Mouse (Mus musculus) MEL (cell line): Measurements from ENCODE around the gene Lgi4. TPM values are rescaled to one million over a fixed set of nuclear protein-coding genes. Genes with fewer than 3 reads are reported as not detected.

Experiments
- DNase-seq: peaks from one replicate; pipeline ENCODE4 v3.0.0; 2011; ENCODE audit warnings: low read depth, low spot score
- H3K27ac ChIP-seq: 2 replicates; pipeline ENCODE4 v1.5.1; 2012; ENCODE audit warnings: low read depth, mild to moderate bottlenecking, control low read depth, low read length, moderate library complexity; ENCODE audit not compliant: control insufficient read depth
- H3K27me3 ChIP-seq, 2 experiments: fragments of 150-350 bp in 1 of 2; sonication (generic) in 1 of 2; 2 replicates each; pipeline ENCODE4 v1.6.1; 2012; ENCODE audit warnings: low read length in 2 of 2, mild to moderate bottlenecking in 2 of 2, improper control_type of control experiment in 1 of 2, moderate library complexity in 1 of 2; ENCODE audit not compliant: insufficient read depth in 2 of 2, control insufficient read depth in 1 of 2
- H3K36me3 ChIP-seq, 2 experiments: 2 replicates each; pipeline ENCODE4 v1.6.1; 2012 to 2014; ENCODE audit warnings: low read length in 2 of 2, improper control_type of control experiment in 1 of 2, inconsistent platforms in 1 of 2, mild to moderate bottlenecking in 1 of 2; ENCODE audit not compliant: insufficient read depth in 2 of 2, control insufficient read depth in 1 of 2
- H3K4me1 ChIP-seq, 2 experiments: fragments of 150-350 bp in 1 of 2; sonication (generic) in 1 of 2; 2 replicates each; pipeline ENCODE4 v1.6.1; 2012; ENCODE audit warnings: low read length in 2 of 2, improper control_type of control experiment in 1 of 2, mild to moderate bottlenecking in 1 of 2; ENCODE audit not compliant: insufficient read depth in 2 of 2, control insufficient read depth in 1 of 2
- H3K4me3 ChIP-seq, 2 experiments: fragments of 150-350 bp in 1 of 2; sonication (generic) in 1 of 2; 2 replicates each; pipeline ENCODE4 v1.5.1; 2012; ENCODE audit warnings: low read depth in 2 of 2, low read length in 2 of 2, mild to moderate bottlenecking in 2 of 2, moderate library complexity in 2 of 2, control low read depth in 1 of 2, improper control_type of control experiment in 1 of 2; ENCODE audit not compliant: control insufficient read depth in 1 of 2, insufficient read depth in 1 of 2
- H3K79me2 ChIP-seq: 2 replicates; pipeline ENCODE4 v1.6.1; 2012; ENCODE audit warnings: mild to moderate bottlenecking, low read length, moderate library complexity; ENCODE audit not compliant: control insufficient read depth, poor library complexity, insufficient read depth
- H3K9ac ChIP-seq: 2 replicates; pipeline ENCODE4 v1.6.1; 2012; ENCODE audit warnings: low read depth, mild to moderate bottlenecking, control low read depth, low read length, moderate library complexity; ENCODE audit not compliant: control insufficient read depth, poor library complexity, severe bottlenecking
- H3K9me3 ChIP-seq: fragments of 150-350 bp; sonication (generic); replicated peaks from 2 replicates; pipeline ENCODE4 v1.6.1; 2012; ENCODE audit warnings: mild to moderate bottlenecking, low read length, improper control_type of control experiment, moderate library complexity; ENCODE audit not compliant: insufficient read depth
- BHLHE40 ChIP-seq: IDR thresholded peaks from 2 replicates; pipeline ENCODE4 v1.6.1; 2012; ENCODE audit warnings: low read depth, mild to moderate bottlenecking, inconsistent platforms, low read length, improper control_type of control experiment, borderline replicate concordance
- CTCF ChIP-seq, 3 experiments: IDR thresholded peaks in 2 of 3; conservative IDR thresholded peaks in 1 of 3; 2 replicates each; pipeline ENCODE4 v1.5.1; 2011 to 2012; ENCODE audit warnings: low read length in 3 of 3, low read depth in 2 of 3, mild to moderate bottlenecking in 2 of 3, improper control_type of control experiment in 1 of 3, inconsistent platforms in 1 of 3, mixed read lengths in 1 of 3, moderate library complexity in 1 of 3; ENCODE audit not compliant: control insufficient read depth in 1 of 3, insufficient read depth in 1 of 3, poor library complexity in 1 of 3, severe bottlenecking in 1 of 3
- ELF1 ChIP-seq: IDR thresholded peaks from 2 replicates; pipeline ENCODE4 v1.6.1; 2014; ENCODE audit warnings: low read depth, mild to moderate bottlenecking, inconsistent platforms, low read length, improper control_type of control experiment, moderate library complexity
- ETS1 ChIP-seq: IDR thresholded peaks from 2 replicates; pipeline ENCODE4 v1.6.1; 2012; ENCODE audit warnings: low read depth, mild to moderate bottlenecking, inconsistent platforms, low read length, improper control_type of control experiment, moderate library complexity
- GATA1 ChIP-seq: IDR thresholded peaks from 2 replicates; pipeline ENCODE4 v1.6.1; 2011; ENCODE audit warnings: low read depth, low read length, improper control_type of control experiment
- HCFC1 ChIP-seq: IDR thresholded peaks from 2 replicates; pipeline ENCODE4 v1.6.1; 2012; ENCODE audit warnings: low read depth, mild to moderate bottlenecking, inconsistent platforms, low read length, improper control_type of control experiment, moderate library complexity
- JUND ChIP-seq: IDR thresholded peaks from 2 replicates; pipeline ENCODE4 v1.6.1; 2011; ENCODE audit warnings: low read depth, mild to moderate bottlenecking, improper control_type of control experiment, low read length
- MAFK ChIP-seq: IDR thresholded peaks from 2 replicates; pipeline ENCODE4 v1.6.1; 2011; ENCODE audit warnings: low read depth, mild to moderate bottlenecking, low read length, improper control_type of control experiment, borderline replicate concordance
- MAZ ChIP-seq: IDR thresholded peaks from 2 replicates; pipeline ENCODE4 v1.6.1; 2012; ENCODE audit warnings: low read depth, mild to moderate bottlenecking, inconsistent platforms, low read length, improper control_type of control experiment
- MEF2A ChIP-seq: IDR thresholded peaks from 2 replicates; pipeline ENCODE4 v1.6.1; 2014; ENCODE audit warnings: low read depth, mild to moderate bottlenecking, inconsistent platforms, low read length, improper control_type of control experiment; ENCODE audit not compliant: poor library complexity, insufficient replicate concordance, severe bottlenecking; ENCODE audit errors: extremely low read depth
- MXI1 ChIP-seq: IDR thresholded peaks from 2 replicates; pipeline ENCODE4 v1.6.1; 2011; ENCODE audit warnings: mild to moderate bottlenecking, low read depth, low read length, improper control_type of control experiment
- MYC ChIP-seq: IDR thresholded peaks from 2 replicates; pipeline ENCODE4 v1.6.1; 2011; ENCODE audit warnings: low read depth, mild to moderate bottlenecking, low read length, improper control_type of control experiment, moderate library complexity
- NRF1 ChIP-seq: IDR thresholded peaks from 2 replicates; pipeline ENCODE4 v1.6.1; 2014; ENCODE audit warnings: low read depth, mild to moderate bottlenecking, inconsistent platforms, low read length, improper control_type of control experiment, moderate library complexity; ENCODE audit not compliant: poor library complexity, insufficient read depth, severe bottlenecking
- POLR2AphosphoS5 ChIP-seq: IDR thresholded peaks from 2 replicates; pipeline ENCODE4 v1.6.1; 2012; ENCODE audit warnings: low read depth, borderline replicate concordance, mild to moderate bottlenecking, inconsistent platforms, low read length, moderate library complexity, mixed read lengths
- RAD21 ChIP-seq: IDR thresholded peaks from 2 replicates; pipeline ENCODE4 v1.6.1; 2011; ENCODE audit warnings: mild to moderate bottlenecking, low read depth, low read length, improper control_type of control experiment
- SIN3A ChIP-seq: IDR thresholded peaks from 2 replicates; pipeline ENCODE4 v1.6.1; 2012; ENCODE audit warnings: low read length, improper control_type of control experiment, inconsistent platforms
- TCF12 ChIP-seq: IDR thresholded peaks from 2 replicates; pipeline ENCODE4 v1.6.1; 2014; ENCODE audit warnings: low read depth, mild to moderate bottlenecking, inconsistent platforms, low read length, improper control_type of control experiment, moderate library complexity
- USF2 ChIP-seq, 2 experiments: IDR thresholded peaks; 2 replicates each; pipeline ENCODE4 v1.6.1; 2011 to 2012; ENCODE audit warnings: improper control_type of control experiment in 2 of 2, low read length in 2 of 2, borderline replicate concordance in 1 of 2, inconsistent platforms in 1 of 2, low read depth in 1 of 2, mild to moderate bottlenecking in 1 of 2; ENCODE audit not compliant: insufficient read depth in 1 of 2
- ZC3H11A ChIP-seq: IDR thresholded peaks from 2 replicates; pipeline ENCODE4 v1.6.1; 2012; ENCODE audit warnings: low read depth, mild to moderate bottlenecking, inconsistent platforms, low read length, improper control_type of control experiment
- ZNF384 ChIP-seq: IDR thresholded peaks from 2 replicates; pipeline ENCODE4 v1.6.1; 2012; ENCODE audit warnings: low read depth, mild to moderate bottlenecking, inconsistent platforms, low read length, improper control_type of control experiment
- polyA plus RNA-seq, 2 experiments: library from polyadenylated mRNA; stranded (reverse) in 1 of 2; unstranded in 1 of 2; fragments of >175 nt in 1 of 2; fragments of >200 nt in 1 of 2; gene quantifications; 2 replicates each; pipeline versions ENCODE4 v1.2.1 to v1.2.4; 2012; ENCODE audit warnings: low replicate concordance in 2 of 2, low read depth in 1 of 2; ENCODE audit not compliant: insufficient read length in 2 of 2, insufficient read depth in 1 of 2, missing spikeins in 1 of 2
- total RNA-seq: library from RNA; depleted of rRNA; stranded (reverse); fragments of 300-350 nt; gene quantifications from 2 replicates; pipeline ENCODE4 v1.2.3, GENCODE M21; 2012

Gene Lgi4
- total and polyA plus RNA-seq, 3 experiments = not detected

DNA sequence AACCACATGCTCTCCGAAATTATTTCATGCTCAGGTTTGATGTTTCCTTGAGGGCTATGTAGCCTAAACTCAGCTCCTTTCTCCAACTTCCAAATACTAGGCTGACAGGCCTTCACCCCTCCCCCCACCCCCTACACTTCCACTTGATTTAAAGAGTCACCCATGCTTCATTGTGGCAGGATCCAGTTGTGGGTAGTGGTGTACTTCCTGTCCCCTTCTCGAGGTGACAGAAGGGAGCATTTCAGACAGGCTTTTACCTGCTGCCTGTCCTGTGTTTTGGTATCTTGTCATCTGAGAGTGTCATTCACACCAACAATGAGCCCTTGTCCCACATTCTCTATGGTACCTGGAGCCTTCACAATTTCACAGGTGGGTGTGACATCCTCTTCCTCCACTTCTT lies 28.1 kb downstream of the Lgi4 start:
- Histone ChIP-seq H3K27me3 (peaks cover 0 to 6% of the 10 kb centered on the region in 2 experiments; a peak in 3 of 4 replicates), H3K9me3 (no peaks in the 10 kb centered on the region), H3K4me3 (no peak overlapping the region), H3K27ac (no peak overlapping the region), H3K9ac (no peak overlapping the region), H3K36me3 (no peaks in the 10 kb centered on the region), H3K4me1 (no peaks in the 10 kb centered on the region), H3K79me2 (no peaks in the 10 kb centered on the region)
- DNase-seq = no peak
- TF ChIP-seq ELF1 (no peak), JUND (no peak)

DNA sequence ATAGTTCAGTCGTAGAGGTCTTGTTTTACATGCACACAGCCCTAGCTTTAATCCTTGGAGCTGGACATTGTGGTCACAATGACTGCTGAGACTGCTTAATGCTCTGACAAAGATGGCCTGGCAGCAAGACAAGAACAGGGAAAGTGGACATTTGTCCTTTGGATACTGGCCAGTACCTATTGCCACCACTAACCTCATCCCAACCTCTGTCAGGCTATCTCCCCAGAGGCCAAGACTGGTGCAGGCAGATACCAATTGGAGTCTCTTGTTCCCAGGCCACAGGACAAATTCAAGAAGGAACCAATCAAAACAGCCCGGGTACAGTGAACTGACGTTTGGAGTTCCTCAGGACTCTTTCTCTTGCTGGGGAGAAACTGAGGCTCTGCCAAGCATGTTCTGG lies 29.1 kb downstream of the Lgi4 start:
- Histone ChIP-seq H3K27ac (no peak overlapping the region), H3K9ac (no peak overlapping the region), H3K36me3 (no peaks in the 10 kb centered on the region), H3K27me3 (peaks cover 0 to 2% of the 10 kb centered on the region in 2 experiments; a peak in 3 of 4 replicates), H3K4me1 (no peaks in the 10 kb centered on the region), H3K9me3 (no peaks in the 10 kb centered on the region), H3K79me2 (no peaks in the 10 kb centered on the region), H3K4me3 (no peak overlapping the region)
- no peak for TF ChIP-seq RAD21
- no peak for TF ChIP-seq ZC3H11A
- no peak for TF ChIP-seq HCFC1
- no peak for TF ChIP-seq BHLHE40
- TF ChIP-seq MXI1 = no peak
- no peak for TF ChIP-seq MAZ
- TF ChIP-seq POLR2AphosphoS5 = no peak
- TF ChIP-seq ZNF384 = no peak
- no peak for TF ChIP-seq NRF1
- no peak for TF ChIP-seq JUND
- no peak for TF ChIP-seq ETS1
- TF ChIP-seq TCF12 = no peak
- TF ChIP-seq SIN3A = no peak
- TF ChIP-seq MYC = no peak
- no peak for TF ChIP-seq MEF2A
- no peak for TF ChIP-seq CTCF (IDR thresholded peaks at IDR 0.05 in 2 of 3, conservative IDR thresholded peaks at IDR 0.05 in 1 of 3; ENCODE audit: control insufficient read depth in 1 of 3, insufficient read depth in 1 of 3, low read depth in 2 of 3, low read length in 3 of 3, poor library complexity in 1 of 3, severe bottlenecking in 1 of 3)
- TF ChIP-seq MAFK = no peak
- no peak for TF ChIP-seq USF2 (IDR thresholded peaks at IDR 0.05; ENCODE audit: borderline replicate concordance in 1 of 2, insufficient read depth in 1 of 2, low read depth in 1 of 2, low read length in 2 of 2)
- no peak for TF ChIP-seq GATA1
- DNase-seq = no peak
